Mouse (Mus musculus): Measurements from ENCODE around the gene Glrp1.

GRCm38 (mm10) chr1:88536308-88536707, 26.4 kb upstream of the Glrp1 start:
- TF ChIP-seq CTCF (IDR thresholded peaks at IDR 0.05) (no peak), EP300 (IDR thresholded peaks at IDR 0.05; ENCODE audit: insufficient read depth, low read depth, low read length) (no peak), POLR2A (IDR thresholded peaks at IDR 0.05; ENCODE audit: insufficient read depth, low read depth, low read length) (no peak)
